Mouse (Mus musculus) G1E (cell line): Measurements from ENCODE around the gene Dtx3. TPM values are rescaled to one million over a fixed set of nuclear protein-coding genes. Genes with fewer than 3 reads are reported as not detected.

Source experiments
- ATAC-seq: 2 replicates; pipeline ENCODE4 v1.8.0; 2016; ENCODE audit warnings: mild to moderate bottlenecking; ENCODE audit not compliant: insufficient number of reproducible peaks, poor library complexity, low FRiP score, severe bottlenecking; ENCODE audit errors: extremely low read depth
- DNase-seq: peaks from one replicate; pipeline ENCODE4 v3.0.0; 2012; ENCODE audit warnings: low spot score
- H3K27me3 ChIP-seq: 2 replicates; pipeline ENCODE4 v1.6.1; 2012; ENCODE audit warnings: mild to moderate bottlenecking, low read length, inconsistent platforms; ENCODE audit not compliant: insufficient read depth
- H3K36me3 ChIP-seq: replicated peaks from 2 replicates; pipeline ENCODE3; 2012; ENCODE audit warnings: mild to moderate bottlenecking, inconsistent platforms
- H3K4me1 ChIP-seq: 2 replicates; pipeline ENCODE4 v1.6.1; 2012; ENCODE audit warnings: low read depth, low read length, inconsistent platforms, mixed read lengths; ENCODE audit not compliant: insufficient read depth
- H3K4me3 ChIP-seq: 2 replicates; pipeline ENCODE4 v1.5.1; 2012; ENCODE audit warnings: low read depth, mild to moderate bottlenecking, inconsistent platforms, low read length, moderate library complexity, mixed read lengths
- H3K9me3 ChIP-seq: replicated peaks from 2 replicates; pipeline ENCODE4 v1.6.1; 2012; ENCODE audit warnings: inconsistent platforms
- CTCF ChIP-seq: IDR thresholded peaks from 2 replicates; pipeline ENCODE4 v1.5.1; 2012; ENCODE audit warnings: low read depth, low read length, inconsistent platforms, mixed read lengths
- GATA1 ChIP-seq: IDR thresholded peaks from 2 replicates; pipeline ENCODE4 v1.6.1; 2012; ENCODE audit warnings: borderline replicate concordance, low read length, inconsistent platforms, mixed read lengths
- GATA2 ChIP-seq: IDR thresholded peaks from 2 replicates; pipeline ENCODE4 v1.6.1; 2012; ENCODE audit warnings: low read depth, low read length, inconsistent platforms, borderline replicate concordance
- POLR2AphosphoS5 ChIP-seq: IDR thresholded peaks from 2 replicates; pipeline ENCODE4 v1.6.1; 2012; ENCODE audit warnings: low read depth, low read length, inconsistent platforms; ENCODE audit not compliant: insufficient replicate concordance
- TAL1 ChIP-seq: conservative IDR thresholded peaks from 2 replicates; pipeline ENCODE4 v1.6.1; 2012; ENCODE audit warnings: low read depth, low read length, inconsistent platforms, mixed read lengths
- polyA plus RNA-seq: library from polyadenylated mRNA; stranded (reverse); fragments of >175 nt; gene quantifications from 2 replicates; pipeline ENCODE4 v1.2.3, GENCODE M21; 2012
- total RNA-seq, 2 experiments: library from RNA; stranded (forward) in 1 of 2; stranded (reverse) in 1 of 2; fragments of 200-1000 nt in 1 of 2; fragments of >200 nt in 1 of 2; fragmentation: Nextera tagmentation in 1 of 2; gene quantifications; 2 replicates each; pipeline ENCODE4 v1.2.3; 2014 to 2017

Dtx3 gene
- total and polyA plus RNA-seq, 3 experiments: 95.8 to 360 (median 213) TPM

DNA sequence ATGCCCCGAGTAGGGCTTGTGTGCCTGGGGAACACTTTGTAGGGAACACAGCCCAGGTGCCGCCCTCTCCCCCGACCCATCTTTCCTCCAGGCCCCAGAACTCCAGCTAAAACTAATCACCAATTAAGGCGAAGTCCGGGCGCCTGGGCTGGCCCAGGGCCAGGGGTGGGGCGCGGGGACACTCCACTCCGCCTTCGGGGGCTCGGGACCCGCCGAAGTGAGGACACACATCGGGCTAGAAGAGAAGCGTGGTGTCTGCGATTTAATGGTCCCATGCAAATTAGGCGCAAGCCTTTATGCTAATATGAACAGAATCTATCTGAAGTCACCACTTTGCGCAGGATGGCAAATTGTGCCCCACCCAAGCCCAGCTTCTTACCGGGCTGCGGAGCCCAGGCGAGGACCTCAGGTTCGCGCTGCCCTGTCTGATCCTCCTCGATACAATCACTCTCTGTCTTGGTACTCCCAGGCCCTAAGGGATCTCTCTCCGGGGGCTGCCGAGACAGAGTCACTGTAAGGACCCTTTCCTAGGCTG is 6.3 kb downstream of the Dtx3 start:
- no peaks in the 10 kb centered on the region for H3K27me3 ChIP-seq
- no peak for DNase-seq
- no peak for TF ChIP-seq GATA1
- no peak for TF ChIP-seq GATA2
- no peak for TF ChIP-seq TAL1
- TF ChIP-seq POLR2AphosphoS5: no peak
- no peak for TF ChIP-seq CTCF
- H3K36me3 ChIP-seq: peaks cover 66% of the 10 kb centered on the region
- H3K9me3 ChIP-seq: peaks cover 6% of the 10 kb centered on the region
- peak; percentile 35; the same call in 1 of the 2 replicates for ATAC-seq
- peak overlapping the region; percentile 80 for H3K4me3 ChIP-seq
- H3K4me1 ChIP-seq: peaks cover 87% of the 10 kb centered on the region

- TF ChIP-seq TAL1: no peak
- no peak for TF ChIP-seq GATA1
- TF ChIP-seq POLR2AphosphoS5: no peak
- no peak for TF ChIP-seq GATA2
- TF ChIP-seq CTCF: no peak
- no peak for ATAC-seq
- peak; percentile 76 for DNase-seq
- Histone ChIP-seq H3K27me3 (no peaks in the 10 kb centered on the region), H3K9me3 (peaks cover 6% of the 10 kb centered on the region), H3K36me3 (peaks cover 71% of the 10 kb centered on the region), H3K4me1 (peaks cover 90% of the 10 kb centered on the region), H3K4me3 (peak overlapping the region; percentile 80)
Measured at GRCm38 (mm10) chr10:127188465-127189115, 6.9 kb downstream of the Dtx3 start.

GRCm38 (mm10) chr10:127188079-127188453 is 7.5 kb downstream of the Dtx3 start:
- Histone ChIP-seq H3K27me3 (no peaks in the 10 kb centered on the region), H3K36me3 (peaks cover 71% of the 10 kb centered on the region), H3K4me3 (peak overlapping the region; percentile 80), H3K4me1 (peaks cover 90% of the 10 kb centered on the region), H3K9me3 (peaks cover 6% of the 10 kb centered on the region)
- ATAC-seq: no peak
- TF ChIP-seq GATA1 (no peak), GATA2 (no peak), POLR2AphosphoS5 (no peak), TAL1 (no peak)
- DNase-seq: no peak

- H3K9me3 ChIP-seq: peaks cover 6% of the 10 kb centered on the region
- DNase-seq (no peak), ATAC-seq (no peak)
- TF ChIP-seq GATA1 (no peak), TAL1 (no peak), GATA2 (no peak), CTCF (no peak), POLR2AphosphoS5 (no peak)
- peak overlapping the region; percentile 80 for H3K4me3 ChIP-seq
- H3K4me1 ChIP-seq: peaks cover 89% of the 10 kb centered on the region
- H3K36me3 ChIP-seq: peaks cover 71% of the 10 kb centered on the region
- no peaks in the 10 kb centered on the region for H3K27me3 ChIP-seq
Measured at GRCm38 (mm10) chr10:127187371-127188078, 8.0 kb downstream of the Dtx3 start.

DNA sequence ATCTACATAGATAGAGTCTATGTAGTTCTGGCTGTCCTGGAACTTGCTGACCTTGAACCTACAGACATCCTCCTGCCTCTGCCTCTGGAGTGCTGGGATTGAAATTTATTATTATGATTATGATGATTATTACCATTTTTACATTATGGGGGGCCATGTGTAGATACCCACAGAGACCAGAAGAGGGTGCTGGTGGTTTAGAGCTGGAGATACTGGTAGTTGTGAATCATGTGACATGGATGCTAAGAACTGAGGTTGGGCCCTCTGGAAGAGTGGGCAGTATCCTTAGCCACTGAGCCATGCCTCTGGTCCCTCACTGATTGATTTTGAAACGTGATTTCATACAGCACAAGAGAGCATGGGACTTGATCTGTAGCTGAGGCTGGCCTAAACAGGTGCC is 9.1 kb downstream of the Dtx3 start:
- TF ChIP-seq GATA1 (no peak), TAL1 (no peak), GATA2 (no peak), CTCF (peak; percentile 49; the same call in 1 of the 2 replicates), POLR2AphosphoS5 (no peak)
- no peak overlapping the region; the same call in 1 of the 2 replicates for H3K4me3 ChIP-seq
- no peaks in the 10 kb centered on the region for H3K27me3 ChIP-seq
- H3K4me1 ChIP-seq: peaks cover 87% of the 10 kb centered on the region
- no peak for DNase-seq
- no peak for ATAC-seq
- peaks cover 6% of the 10 kb centered on the region for H3K9me3 ChIP-seq
- peaks cover 72% of the 10 kb centered on the region for H3K36me3 ChIP-seq

DNA sequence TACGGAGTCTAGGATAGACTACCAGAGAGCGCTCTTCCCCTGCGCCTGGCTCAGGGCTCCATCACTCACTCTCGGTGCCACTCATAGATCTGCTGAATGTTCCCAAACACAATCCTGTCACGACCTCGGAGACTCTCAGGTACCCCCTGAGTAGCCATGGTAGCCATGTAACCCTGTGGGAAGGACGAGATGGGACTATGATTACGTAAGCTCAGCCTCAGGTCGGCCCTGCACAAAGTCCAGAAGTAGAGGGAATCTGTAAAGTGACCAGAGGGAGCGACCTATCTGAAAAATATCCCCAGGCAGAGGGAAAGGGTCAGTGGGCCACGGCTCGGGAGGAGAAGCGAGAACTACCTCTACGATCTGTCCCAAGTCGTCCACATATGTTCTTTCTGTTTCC is 10.0 kb downstream of the Dtx3 start:
- ATAC-seq: no peak
- H3K4me3 ChIP-seq: no peak overlapping the region
- no peaks in the 10 kb centered on the region for H3K27me3 ChIP-seq
- peaks cover 86% of the 10 kb centered on the region for H3K4me1 ChIP-seq
- H3K9me3 ChIP-seq: peaks cover 6% of the 10 kb centered on the region
- DNase-seq: no peak
- TF ChIP-seq GATA1 (no peak), GATA2 (no peak), TAL1 (no peak), CTCF (no peak), POLR2AphosphoS5 (no peak)
- peaks cover 66% of the 10 kb centered on the region for H3K36me3 ChIP-seq
